Mouse (Mus musculus): Measurements from ENCODE around the gene Cpm.

The Cpm gene

DNA sequence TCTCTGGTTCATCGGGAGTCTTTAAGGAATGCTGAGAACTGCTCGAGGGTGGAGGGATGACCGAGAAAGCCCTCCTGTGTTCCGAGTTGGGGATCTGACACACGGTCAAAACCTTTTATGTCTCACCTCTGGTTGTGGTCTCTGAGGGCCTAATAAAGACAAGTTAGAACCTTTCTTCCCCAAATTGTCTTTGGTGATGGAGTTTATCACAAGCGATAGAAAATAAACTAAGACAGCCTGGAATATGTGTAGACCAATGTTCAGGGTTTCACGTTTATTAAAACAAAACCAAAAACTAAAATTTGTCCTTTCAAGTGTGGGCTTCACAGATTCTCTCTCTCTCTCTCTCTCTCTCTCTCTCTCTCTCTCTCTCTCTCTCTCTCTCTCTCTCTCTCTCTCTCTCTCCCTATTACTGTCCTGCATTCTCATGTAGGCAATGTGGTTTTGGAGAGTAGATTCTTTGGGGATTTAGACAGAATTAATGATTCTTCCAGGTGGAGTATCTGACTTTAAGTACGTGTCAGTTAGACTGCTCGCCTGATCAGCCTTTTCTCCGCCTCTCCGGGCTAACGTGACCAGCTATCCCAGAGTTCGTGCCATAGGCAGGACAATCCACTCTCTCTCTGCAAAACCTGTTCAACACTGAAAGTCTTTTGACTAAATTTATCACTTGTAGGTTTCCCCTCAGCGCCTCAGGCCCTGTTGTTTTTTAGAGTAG, 35.1 kb downstream of the Cpm start:
- no peak for DNase-seq

DNA sequence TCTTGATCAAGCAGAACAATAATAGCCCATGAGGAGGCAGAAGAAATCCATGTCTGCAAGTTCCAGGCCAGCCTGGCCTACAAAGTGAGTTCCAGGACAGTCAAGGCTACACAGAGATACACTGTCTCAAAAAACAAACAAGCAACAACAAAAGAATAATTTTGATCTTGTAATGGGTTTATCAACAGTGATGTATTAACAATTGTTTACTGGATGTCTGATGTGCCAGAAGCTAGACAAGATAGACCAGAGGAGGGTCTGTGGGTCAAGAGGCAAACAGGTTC, 35.6 kb downstream of the Cpm start:
- no peak for DNase-seq

DNA sequence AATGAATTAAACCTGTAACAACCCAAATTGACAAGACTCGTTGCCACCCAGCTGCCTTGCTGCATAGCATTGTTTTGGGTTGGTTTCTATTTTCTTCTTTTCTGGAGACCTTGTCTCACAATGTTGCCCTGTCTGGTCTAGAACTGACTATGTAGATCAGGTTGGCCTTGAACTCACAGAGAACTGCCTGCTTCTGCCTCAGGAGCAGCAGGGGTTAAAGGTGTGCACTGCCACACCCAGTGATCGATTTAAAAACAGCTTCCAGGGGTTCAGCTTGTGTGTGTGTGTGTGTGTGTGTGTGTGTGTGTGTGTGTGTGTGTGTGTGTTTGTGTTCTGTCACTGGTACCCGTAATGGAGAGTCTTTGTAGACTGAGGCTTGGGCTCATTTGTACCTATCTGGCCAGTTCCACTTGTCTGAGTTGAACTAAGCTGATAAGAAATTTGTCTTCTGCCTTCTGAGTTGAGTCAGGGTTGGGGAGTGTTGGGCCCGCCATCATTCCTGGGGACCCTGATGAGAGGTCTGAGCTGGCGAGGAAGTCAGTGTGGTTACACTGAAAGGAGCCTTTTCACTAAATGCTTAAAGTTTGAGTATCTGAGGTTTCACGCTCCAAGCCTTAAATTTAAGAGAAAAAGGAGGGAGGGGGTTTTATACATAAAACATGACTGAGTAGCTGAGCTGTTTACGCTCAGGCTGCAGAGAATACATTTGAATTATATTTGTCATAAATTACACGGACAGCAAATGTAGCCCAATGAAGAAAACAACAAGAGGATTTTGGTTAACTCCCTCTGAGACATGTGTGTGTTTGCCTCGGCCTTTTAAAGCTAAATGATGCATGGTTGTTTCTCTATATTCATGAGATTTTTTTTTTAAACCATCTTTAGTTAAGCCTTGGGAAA, 36.3 kb downstream of the Cpm start:
- DNase-seq = no peak

DNA sequence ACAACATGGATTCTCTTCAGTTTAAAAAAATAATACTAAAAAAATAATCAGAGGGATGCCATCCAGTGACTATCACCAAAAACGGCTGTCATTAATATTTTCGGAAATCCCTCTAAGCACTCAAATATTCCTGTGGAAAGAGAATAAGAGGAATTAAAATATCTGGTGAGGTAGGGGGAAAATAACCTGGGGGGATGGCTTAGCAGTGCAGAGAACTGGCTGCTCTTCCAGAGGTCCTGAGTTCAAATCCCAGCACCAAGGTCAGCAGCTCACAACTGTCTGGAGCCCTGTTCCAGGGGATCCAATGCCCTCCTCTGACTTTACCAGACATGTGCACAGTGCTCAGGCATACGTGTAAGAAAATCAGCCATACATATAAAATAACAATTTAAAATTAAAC, 37.1 kb downstream of the Cpm start:
- DNase-seq = no peak

DNA sequence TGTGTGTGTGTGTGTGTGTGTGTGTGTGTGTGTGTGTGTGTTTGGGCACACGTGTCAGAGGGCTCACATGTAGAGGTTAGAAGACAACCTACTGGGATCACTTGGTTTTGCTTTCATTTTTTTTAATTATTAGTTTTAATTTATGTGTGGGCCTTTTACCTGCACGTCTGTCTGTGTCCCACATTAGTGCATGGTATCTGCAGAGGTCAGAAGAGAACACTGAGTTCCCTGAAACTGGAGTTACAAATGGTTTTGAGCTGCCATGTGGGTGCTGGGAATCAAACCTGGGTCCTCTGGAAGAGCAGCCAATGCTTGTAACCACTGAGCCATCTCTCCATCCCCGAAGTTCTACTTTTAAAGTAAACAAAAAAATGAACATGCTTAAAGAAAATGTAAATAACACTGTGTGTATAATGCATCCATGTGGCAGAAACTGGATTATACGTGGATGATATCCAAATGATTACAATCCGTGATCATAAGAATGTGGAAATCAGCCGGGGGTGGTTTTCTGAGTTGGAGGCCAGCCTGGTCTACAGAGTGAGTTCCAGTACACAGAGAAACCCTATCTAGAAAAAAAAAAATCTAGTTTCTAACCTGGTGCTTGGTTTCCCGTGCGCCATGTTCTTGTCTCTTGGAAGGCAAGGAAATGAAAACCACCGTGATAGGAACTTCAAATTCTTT, 37.8 kb downstream of the Cpm start:
- no peak for DNase-seq

DNA sequence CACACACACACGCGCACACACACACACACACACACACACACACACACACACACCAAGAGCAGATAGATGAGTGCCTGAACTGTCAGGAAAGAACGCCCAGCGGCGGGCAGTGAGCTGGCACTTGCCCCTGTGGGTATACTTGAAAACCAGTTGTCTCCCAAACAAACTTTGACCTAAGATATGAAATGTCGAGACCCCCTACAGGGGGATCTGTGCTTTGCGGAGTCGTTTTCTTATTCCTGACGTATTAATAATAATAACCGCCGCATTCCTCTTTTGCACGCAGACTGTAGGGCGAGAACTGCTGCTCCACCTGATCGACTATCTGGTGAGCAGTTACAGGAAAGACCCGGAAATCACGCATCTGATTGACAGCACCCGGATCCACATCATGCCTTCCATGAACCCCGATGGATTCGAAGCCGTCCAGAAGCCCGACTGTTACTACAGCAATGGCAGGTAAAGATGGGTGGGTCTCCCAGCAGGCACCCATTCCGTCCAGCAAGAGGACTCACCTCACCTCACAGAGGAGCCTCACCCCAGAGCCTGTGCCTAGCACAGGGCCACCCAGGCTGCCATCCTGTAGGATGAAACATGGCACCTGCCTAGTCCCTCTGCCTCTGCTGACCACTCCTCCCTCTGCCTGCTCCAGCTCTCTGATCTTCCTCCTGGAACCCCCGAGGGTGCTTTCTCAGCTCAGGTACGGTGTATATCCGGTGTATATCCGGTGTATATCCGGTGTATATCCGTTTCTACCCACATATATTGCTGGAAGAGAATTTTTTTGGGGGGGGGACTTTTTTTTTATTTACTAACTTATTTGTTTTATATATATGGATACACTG, 38.6 kb downstream of the Cpm start:
- no peak for DNase-seq

DNA sequence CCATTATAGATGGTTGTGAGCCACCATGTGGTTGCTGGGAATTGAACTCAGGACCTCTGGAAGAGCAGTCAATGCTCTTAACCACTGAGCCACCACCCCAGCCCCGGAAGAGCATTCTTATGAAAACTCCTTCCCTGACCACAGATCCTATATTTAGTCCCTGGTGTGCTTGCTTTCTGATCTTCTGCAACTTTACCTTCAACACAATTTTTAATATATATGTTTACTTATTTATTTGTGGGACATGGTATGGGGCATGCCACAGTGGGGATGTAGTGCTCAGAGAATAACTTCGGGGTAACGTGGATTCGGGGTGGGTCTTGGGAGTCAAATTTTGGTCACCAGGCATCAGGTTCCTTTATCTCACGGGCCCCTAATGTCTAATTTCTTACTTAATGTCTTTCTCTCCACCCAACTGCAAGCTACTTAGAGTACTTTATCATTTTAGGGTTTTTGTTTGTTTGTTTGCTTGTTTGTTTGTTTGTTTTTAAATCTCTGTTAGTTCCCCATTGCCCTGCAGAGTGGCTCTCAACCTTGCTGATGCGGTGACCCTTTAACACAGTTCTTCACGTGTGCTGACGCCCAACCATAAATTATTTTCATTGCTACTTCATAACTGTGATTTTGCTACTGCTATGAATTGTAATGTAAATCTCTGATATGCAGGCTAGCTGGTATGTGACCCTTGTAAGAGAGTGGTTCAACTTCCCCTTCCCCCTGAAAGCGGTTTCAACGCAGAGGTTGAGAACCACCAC, 39.4 kb downstream of the Cpm start:
- DNase-seq = no peak

DNA sequence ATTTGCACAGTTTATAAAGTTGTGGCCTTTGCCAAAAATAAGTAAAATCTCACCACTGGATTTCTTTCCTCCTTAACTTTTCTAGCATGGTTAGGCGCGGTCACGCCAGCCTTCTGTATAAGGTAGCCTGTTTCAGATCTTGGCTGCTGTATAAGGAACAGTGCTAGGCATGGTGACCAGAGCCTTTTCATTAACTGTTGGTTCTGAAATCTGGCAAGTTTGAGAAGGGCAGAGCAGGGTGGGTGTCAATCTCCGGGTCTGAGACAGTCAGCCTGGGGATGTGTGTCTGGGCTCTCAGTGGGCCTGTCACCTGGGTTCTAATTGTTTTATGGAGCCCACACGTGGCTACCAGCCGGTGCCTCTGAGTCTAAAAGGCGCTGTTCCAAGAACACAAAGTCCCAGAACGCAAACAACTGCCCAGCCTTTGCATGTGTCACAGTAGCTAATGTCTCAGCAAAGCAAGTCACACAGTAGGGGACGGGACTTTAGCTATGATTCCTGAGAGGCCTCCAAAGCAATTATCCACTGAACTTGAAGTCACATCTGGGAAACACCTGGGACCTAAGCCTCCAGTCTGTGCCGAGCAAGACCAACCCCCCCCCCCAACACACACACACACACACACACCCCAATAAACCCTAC, 40.3 kb downstream of the Cpm start:
- no peak for DNase-seq

DNA sequence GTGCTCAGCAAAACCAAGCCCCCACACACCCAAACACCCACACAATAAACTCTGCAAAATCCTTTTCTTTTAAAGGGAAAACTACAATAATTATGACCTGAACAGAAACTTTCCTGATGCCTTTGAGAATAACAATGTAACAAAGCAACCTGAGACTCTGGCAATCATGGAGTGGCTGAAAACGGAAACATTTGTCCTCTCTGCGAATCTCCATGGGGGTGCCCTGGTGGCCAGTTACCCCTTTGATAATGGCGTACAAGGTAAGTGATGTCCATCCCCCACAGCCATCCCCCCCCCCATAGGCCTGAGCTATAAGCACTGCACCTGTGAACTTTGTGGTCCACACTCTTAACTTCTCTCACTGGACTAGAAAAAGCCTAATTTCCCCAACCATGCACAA, 40.8 kb downstream of the Cpm start:
- DNase-seq = no peak

DNA sequence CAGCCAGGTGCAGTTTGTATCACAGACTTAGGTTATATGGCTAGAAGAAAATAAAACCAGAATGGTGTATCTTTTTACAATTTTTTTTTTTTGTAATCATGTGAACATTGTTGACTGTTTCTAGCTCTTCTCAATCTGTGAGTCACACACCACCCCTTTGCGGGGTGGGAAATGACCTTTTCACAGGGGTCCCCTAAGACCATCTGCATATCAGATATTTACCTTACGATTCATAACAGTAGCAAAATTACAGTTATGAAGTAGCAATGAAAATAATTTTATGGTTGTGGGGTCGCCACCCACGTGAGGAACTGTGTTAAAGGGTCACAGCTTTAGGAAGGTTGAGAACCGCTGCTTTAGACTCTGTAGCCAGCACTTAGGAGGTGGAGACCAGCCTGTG, 41.5 kb downstream of the Cpm start:
- DNase-seq = no peak

DNA sequence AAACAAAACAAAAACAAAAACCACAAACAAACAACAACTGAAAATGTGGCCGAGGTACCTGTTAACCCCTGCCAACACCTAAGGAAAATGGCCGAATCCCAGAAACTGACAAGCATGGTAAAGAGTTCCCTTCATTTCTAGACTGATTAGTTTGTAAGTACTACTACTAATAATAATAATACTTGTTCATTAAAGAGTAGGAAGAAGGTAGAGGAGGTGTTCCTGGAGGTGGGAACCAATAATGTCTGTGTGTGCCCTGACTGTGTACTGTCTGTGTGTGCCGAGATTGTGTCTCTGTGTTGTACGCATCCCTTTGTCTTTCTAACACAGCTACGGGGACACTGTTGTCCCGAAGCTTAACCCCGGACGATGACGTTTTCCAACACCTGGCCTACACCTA, 42.0 kb downstream of the Cpm start:
- no peak for DNase-seq

DNA sequence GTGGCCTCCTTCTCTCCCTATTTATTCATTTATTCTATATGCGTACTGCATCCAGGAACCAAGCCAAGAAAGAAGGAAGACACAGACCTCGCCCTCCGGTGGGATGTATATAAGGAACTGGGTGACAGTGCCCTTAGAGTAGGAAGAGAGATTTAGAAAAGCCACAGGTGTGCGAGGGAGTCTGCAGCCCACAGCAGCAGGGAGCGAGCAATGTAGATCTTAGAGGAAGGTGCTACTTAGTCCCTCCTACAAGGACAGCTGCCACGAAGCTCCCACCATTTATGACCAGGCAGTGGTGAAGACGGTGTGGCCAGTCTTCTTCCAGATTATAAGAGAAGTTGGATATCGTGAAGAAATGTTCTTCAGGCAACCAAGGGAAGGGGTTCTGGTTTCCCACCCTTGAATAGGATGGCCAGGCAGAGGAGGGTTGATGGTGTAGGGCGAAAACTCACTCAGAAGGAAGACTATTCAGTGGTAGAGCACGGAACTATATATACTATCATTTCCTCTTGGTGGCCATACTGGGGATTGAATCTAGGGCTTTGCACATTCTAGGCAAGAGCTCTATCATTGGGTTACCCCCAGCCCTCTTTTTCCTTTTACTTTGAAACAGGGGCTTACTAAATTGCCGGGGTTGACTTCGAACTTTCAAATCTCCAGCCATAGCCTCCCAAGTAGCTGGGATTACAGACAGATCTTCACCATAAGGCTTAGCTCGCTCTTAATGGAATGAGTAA, 42.8 kb downstream of the Cpm start:
- no peak for DNase-seq

DNA sequence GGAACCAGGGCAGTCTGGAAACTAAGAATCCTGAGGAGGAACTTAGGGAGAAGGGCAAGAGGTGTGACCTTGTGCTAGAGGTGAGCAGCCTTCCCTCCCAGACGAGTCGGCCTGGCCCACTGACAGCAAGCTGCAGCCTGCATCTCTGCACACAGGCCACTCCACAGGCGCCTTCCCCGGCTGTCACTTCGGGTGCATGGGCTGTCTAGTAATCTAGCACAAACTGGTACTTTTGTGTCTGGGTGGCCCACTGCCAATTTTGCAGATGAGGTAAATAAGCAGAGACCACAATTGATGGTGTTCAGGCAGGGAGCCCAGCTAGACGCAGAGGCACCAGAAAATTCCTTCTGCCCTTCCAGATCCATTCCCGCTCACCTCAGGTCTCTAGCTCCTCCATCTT, 43.4 kb downstream of the Cpm start:
- peak in 1 of 2 experiments; percentile 35 for DNase-seq

DNA sequence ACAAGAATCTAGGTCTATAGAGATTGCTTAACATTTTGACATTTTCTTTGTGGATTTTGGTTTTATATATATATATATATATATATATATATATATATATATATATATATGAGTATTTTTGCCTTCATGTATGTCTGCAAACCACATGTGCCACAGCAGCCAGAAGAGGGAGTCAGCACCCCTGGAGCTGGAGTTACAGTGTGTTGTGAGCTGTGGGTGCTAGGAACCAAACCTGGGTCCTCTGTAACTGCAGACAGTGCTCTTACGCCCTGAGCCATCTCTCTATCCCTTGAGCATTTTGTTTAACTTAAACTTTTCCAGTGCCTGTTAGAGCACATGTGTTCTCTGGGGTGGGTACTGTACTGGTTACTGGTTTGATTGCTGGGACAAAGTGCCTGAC, 44.6 kb downstream of the Cpm start:
- no peak for DNase-seq

DNA sequence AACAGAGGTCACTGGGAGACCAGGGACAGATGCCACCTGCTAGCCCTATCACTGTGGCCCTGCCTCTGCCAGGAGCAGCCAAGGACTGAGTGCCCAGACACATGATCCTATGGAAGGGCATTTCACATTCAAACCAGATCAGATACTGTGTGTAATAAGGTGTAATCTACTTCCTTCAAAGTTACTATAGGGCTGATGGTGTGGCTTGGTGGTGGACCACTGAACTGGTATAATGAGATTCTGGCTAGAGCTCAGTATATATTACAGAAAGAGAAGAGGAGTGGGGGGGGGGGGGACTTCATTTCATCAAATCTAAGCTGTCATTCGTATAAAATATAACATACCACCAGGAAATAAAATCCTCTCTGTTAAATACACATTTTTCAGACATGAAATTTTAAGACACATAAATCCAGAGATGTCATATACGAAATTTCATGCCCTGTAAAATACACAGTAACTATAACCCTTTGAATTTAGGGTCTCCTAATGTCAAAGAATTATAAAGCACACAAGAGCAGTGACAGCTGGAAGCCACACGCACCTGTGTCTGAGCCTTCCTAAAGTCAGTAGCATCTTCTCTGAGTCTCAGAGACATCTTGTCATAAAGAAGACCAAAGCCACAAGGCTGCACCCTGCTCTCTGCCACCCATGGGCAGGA, 45.2 kb downstream of the Cpm start:
- DNase-seq = no peak

DNA sequence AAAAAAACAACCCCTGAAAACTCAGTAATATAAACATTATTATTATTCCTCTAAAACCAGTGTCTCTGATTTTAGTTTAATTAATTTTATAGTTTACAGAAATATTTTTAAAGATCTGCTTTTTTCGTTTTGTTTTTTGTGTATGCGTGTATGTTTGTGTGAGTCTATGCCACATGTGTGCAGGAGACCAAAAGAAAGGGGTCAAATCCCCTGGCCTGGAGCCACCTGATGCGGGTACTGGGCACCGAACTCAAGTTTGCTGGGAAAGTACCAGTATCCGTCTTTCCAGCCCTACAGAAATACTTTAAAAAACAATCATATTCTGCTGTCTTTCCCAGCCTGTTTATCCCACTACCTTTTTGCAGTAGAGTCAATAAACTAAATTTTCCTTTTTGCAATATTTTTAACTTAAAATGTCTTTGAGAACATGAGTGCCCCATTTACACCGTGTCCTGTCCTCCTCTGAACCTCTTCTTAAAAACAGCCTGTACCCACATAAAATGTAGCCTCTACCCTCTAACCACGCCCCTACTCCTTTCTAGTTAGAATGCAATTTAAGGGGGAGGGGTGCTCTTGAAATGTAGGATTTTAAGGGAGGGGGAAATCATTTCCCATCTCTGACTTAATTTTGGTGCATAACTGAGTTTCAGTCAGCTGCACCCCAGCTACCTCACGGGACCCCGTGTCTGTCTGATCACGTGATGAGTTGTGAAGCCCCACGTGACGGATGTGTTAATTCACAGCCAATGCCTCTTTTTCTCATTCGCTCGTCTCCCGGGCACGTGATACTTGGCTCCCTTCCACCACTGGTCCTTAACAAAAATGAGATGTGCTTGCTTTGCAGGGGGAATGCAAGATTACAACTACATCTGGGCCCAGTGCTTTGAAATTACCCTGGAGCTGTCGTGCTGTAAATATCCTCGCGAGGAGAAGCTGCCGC, 46.1 kb downstream of the Cpm start:
- peak; percentile 82 to 89 for DNase-seq

DNA sequence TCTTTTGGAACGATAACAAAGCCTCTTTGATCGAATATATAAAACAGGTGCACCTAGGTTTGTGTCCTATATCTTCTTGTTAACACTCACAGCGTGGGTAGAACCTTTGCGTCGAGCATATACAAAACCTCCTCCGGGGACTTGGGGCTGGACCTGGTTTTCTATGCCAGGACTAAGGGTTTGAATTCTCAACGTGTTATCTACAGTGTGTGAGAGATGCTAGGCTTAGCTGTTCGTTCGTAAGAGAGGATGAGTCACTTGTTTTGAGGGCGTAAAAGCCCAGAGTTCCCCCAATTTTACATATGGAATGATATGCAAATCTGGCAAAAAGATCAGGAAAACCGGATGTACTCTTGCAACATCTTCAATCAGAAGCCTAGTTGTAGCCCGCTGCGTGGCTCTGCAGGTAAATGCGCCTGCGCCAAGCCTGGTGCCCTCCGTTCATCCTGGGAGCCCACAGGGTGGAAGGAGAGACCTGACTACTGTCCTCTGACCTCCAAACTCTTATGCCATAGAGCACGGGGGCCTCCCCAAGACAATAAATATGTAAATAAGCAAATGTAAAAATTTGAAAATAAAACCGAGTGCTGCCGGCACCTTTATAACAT, 46.8 kb downstream of the Cpm start:
- peak; percentile 82 for DNase-seq

DNA sequence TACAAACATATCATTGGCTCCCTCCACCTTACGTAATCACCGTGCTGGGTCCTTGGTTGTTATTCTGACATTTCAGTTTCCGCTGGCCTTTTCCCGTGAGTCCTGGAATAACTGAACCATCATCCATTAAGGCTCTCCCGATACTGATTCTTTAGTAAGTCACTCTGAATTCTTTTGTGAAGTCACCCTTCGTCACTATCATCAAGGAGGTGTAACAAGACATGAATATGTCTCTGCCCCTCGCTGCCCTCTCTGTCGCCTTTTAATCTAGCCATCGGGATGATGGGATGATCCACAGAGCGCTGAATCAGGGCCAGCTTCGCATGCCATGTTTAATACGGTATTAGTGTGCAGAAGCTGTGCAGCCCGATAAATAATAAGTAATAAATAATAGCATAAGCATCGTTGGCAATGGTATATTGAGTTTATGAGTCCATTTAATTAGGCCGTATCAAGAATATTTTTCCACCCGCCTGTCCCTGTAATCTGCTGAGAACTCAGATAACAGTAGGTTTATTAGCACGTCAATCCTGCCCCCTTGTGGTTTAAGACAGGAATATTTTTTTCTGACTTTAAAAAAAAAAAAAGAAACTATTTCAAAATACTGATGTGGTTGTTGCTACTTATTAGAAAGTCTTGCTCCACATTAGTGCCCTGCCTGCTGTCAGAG, 47.5 kb downstream of the Cpm start:
- peak; percentile 66 to 72 for DNase-seq
